Mouse (Mus musculus) embryo, embryonic 11 days (tissue): Measurements from ENCODE around the gene Ccdc69.
A peak's percentile ranks its signal among the peaks of the same experiment; 100 is the strongest.
"Not testable (repeated sequence)": the region's sequence is repeated elsewhere in the genome, so short reads cannot be mapped to it uniquely, and the experiment has no call there.

ENCODE experiments used
- DNase-seq: peaks from one replicate; pipeline ENCODE4 v3.0.0-alpha.2; 2015

Ccdc69 gene

GRCm38 (mm10) chr11:55096731-55097462, 19.0 kb upstream of the Ccdc69 start:
- DNase-seq: no peak

DNA sequence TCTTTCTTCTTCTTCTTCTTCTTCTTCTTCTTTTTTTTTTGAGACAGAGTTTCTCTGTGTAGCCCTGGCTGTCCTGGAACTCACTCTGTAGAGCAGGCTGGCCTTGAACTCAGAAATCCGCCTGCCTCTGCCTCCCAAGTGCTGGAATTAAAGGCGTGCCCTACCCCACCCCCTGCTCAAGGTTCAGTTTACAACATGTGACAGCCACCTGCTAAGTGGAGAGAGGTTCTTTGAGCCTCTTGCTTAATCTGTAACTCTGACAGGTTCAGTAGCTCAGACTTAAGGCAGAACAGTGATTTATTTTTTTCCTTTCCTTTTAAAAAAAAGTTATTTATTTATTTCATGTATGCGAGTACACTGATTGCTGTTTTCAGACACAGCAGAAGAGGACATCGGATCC, 18.4 kb upstream of the Ccdc69 start:
- DNase-seq: not testable (repeated sequence)

GRCm38 (mm10) chr11:55093096-55093495, 15.2 kb upstream of the Ccdc69 start:
- no peak for DNase-seq

DNA sequence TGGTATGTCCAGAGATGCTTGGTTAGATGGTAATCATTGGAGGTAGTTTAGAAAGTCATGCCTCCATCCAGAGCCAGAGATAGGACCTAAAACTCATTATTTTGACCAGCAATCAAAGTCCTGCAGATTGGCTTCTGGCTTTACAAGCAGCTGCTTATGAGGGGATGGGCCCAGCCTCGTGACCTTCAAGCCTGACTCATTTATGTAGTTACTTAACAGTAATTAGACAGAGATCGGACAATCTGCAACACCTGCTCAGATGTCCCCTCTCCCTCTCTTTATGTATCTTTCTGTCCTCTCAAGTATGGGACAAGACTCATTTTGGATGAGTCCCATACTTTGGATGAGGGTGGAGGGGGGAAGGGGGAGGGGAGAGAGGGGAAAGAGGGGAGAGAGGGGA, 12.0 kb upstream of the Ccdc69 start:
- no peak for DNase-seq

GRCm38 (mm10) chr11:55087006-55087405, 9.1 kb upstream of the Ccdc69 start:
- peak; percentile 87 for DNase-seq

DNA sequence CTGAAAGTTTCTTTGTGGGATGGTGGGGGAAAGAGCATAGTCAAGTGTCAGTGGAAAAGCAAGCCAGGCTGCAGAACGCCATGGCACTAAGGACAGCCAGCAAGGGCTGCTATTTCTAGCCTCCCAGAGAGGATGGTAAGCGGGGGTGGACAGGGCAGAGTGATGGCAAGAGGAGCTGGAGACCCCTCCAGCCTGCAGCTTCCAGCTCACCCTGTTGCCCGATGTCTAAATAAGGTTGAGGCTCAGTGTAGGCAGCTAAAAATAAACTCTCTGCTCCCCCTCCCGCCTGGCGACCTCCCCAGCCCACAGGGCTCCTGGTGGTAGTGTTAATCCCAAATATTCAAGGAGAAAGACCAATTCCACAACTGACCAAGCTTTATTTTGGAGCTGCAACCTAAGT, 7.5 kb upstream of the Ccdc69 start:
- DNase-seq: no peak

DNA sequence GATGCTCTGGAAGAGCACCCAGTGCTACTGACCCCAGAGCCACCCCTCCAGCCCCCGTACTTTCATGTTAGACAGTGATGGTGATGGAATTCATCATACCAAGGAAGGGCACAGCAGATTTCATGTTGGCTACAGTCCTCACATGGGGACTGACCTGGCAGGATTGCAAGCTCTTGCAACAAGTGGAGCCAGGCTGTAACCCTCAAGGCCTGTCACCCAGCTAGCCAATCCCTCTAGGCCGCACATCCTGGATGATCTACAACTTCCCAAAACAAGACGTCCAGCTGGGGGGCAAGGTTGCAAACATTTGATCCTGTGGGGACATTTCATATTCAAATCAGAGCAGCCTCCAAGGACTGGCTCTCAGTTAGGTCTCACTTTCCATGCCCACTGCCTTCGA, 6.7 kb upstream of the Ccdc69 start:
- no peak for DNase-seq

- DNase-seq: no peak
These were observed 3.3 kb upstream of the Ccdc69 start for GRCm38 (mm10) chr11:55081206-55081605.

GRCm38 (mm10) chr11:55079180-55079579, 1.2 kb upstream of the Ccdc69 start:
- DNase-seq: no peak

DNA sequence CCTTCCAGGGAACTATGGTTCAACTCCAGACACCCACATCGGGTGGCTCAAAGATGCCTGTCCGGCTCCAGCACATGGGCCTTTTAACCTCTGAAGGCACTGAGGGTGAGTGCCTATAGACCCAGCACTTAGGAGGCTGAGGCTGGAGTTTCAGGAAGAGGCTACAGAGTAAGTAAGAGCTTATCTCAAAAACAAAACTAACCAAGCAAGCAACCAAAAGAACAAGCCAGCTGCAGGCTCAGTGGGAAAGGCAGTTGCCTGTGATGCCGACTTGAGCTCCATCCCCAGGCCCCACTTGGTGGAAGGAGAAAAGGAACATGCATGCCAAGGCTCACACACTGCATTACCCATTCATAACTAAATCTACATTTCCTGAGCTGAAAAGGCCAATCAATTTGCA, 571 bp upstream of the Ccdc69 start:
- DNase-seq: no peak

- DNase-seq: no peak
These were observed 1.7 kb downstream of the Ccdc69 start for GRCm38 (mm10) chr11:55076234-55076633.

DNA sequence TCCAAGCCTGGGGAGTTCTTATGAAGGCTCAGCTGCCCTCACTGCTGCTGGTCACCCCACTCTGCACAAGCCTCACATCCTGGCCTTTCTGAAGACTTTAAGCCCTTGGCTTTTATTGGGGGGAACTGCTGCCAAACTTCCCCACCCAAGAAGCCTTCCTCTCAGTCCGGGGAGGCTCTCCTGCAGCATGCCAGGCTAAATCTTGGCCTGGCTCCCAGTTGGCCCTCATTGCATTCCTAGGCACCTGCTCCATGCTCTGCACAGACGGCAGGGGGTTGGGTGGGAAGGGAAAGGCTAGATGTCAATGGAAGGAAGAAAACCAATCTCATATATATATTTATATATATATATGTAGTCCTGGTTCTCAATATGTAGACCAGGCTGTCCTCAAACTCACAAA, 2.3 kb downstream of the Ccdc69 start:
- DNase-seq: no peak

DNA sequence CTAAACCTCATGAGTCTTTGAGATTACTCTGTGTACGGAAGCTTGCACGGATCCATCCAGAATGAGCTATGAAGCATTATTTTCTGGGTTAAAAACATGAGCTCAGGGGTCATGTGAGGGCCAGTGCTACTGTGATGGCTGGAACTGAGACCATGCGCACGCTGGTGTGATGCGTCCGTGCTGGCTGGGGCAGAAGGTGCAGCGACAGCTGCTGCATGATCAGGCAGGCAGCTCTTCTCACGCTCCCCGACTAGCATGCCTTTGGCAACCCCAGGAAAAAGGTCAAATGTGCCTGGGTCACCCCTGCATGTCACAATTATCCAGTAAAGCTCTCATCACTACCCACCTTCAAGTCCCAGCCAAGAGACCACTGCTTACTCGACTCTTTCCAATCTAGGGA, 4.7 kb downstream of the Ccdc69 start:
- DNase-seq: no peak

DNA sequence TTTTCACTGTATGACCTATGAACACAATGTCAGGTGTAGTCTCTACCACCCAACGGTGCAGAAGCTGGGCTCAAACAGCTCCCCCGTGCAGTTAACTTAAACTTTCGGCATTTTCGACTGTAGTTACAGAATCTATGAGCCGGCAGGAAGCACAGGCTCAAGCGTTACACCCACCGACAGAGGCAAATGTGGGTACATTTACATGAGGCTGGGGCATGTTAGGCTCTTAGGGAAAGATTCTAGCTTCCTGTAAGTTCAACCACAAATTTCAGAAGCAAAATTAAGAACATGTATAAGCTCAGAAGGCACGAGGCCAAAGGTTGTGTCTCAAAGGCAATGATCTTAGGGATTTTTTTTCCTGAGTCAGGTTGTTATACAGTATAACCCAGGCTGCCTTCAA, 5.5 kb downstream of the Ccdc69 start:
- DNase-seq: no peak

- DNase-seq: no peak
These were observed 6.6 kb downstream of the Ccdc69 start for GRCm38 (mm10) chr11:55071344-55071743.

DNA sequence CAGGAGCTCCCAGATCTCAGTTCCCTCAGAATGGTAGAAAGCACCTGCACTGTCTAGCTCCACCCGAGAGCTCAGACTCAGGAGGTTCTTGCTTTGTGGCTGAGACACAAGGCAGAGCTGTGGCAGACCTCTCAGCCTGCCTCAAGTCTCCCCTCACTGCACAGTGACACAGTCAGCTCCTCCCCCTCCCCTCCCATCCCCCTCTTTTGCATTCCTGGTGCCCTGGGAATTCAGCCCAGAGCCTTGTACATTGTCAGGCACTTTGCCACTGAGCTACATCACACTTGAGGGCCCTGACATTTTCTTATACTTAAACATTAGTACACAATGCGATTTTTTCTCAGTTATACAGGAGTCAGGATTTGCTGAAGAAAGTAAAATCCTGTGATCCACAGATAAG, 8.9 kb downstream of the Ccdc69 start:
- DNase-seq: peak; percentile 28

DNA sequence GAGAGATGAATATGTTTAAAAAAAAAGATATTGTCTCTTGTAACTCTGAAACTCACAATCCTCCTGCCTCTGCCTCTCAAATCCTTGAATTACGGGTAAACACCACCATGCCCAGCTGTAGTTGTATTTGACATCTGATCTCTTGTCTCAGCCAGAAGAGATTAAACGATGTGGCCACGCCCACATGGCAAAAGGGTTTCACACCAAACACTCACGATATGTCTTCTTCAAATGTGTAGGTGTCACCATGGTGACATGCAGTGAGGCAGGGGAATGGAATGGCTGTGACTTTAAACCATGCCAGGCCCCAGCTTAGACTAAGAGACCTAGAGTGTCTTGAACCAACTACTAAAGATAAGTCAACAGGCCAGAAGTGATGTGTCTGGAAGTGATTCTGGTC, 11.0 kb downstream of the Ccdc69 start:
- no peak for DNase-seq

DNA sequence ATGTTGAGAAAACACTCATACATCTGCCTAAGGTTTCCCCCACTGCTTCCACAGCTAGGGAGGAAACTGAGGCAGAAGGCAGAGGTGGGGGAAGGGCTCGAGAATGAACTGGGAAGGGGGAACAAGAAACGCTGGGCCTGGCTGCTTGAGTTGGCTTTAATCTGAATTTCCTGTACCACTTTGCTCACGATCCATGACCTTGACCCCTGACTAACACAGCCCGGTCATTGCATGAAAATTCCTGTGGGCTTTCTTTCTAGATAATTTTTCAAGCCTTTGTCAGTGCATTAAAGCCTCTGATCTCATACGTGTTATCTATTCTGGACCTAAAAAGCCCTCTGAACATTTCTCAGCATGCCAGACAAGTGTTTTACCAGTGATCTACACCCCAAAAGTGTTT, 15.1 kb downstream of the Ccdc69 start:
- no peak for DNase-seq

DNA sequence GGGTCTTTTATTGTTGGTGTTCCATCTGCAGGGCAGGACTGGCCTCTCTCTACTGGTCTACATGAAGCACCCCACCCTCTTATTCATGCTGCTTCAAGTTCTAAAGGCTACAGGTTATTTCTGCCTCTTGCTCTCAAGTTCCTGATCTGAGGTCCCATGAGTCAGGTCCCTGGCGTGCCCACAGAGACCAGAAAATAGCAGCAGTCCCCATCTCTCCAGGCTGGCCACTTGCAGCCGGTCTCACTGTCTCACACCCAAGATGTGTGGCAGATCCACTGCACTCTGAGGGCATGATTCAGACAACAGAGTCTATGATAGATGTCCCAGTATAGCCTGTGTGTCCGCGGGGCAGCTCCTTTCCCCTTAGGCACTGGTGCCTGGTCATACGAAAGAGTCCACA, 17.1 kb downstream of the Ccdc69 start:
- no peak for DNase-seq

GRCm38 (mm10) chr11:55057511-55057910, 20.4 kb downstream of the Ccdc69 start:
- DNase-seq: no peak

- no peak for DNase-seq
These were observed 27.0 kb downstream of the Ccdc69 start for GRCm38 (mm10) chr11:55050837-55051510.

GRCm38 (mm10) chr11:55046600-55046999, 31.3 kb downstream of the Ccdc69 start:
- DNase-seq: no peak

- DNase-seq: no peak
These were observed 36.6 kb downstream of the Ccdc69 start for GRCm38 (mm10) chr11:55041348-55041747.

GRCm38 (mm10) chr11:55039591-55039990, 38.3 kb downstream of the Ccdc69 start:
- DNase-seq: peak; percentile 79

GRCm38 (mm10) chr11:55036601-55037000, 41.3 kb downstream of the Ccdc69 start:
- no peak for DNase-seq
